Mouse (Mus musculus): ENCODE measurements at regions not wholly inside any gene's neighbourhood (a gene's known extent, or its start where the extent isn't known, plus 50 kb on each side); places are given as distances from the start of the nearest gene placed in this dataset.

- DNase-seq (ENCODE audit: low spot score in 2 of 2) = no peak
These were observed 87.4 kb upstream of the Smim23 start for GRCm38 (mm10) chr11:32911791-32912190.

GRCm38 (mm10) chr11:32908723-32909411, 84.5 kb upstream of the Smim23 start:
- no peak for DNase-seq (ENCODE audit: low spot score in 2 of 2)

- DNase-seq (ENCODE audit: low spot score in 2 of 2) = no peak
These were observed 83.3 kb upstream of the Smim23 start for GRCm38 (mm10) chr11:32907520-32908233.

GRCm38 (mm10) chr11:32903970-32904369, 79.6 kb upstream of the Smim23 start:
- no peak for DNase-seq (ENCODE audit: low spot score in 2 of 2)

- DNase-seq (ENCODE audit: low spot score in 2 of 2) = no peak
These were observed 79.0 kb upstream of the Smim23 start for GRCm38 (mm10) chr11:32903389-32903788.

GRCm38 (mm10) chr11:32902923-32903322, 78.5 kb upstream of the Smim23 start:
- DNase-seq (ENCODE audit: low spot score in 2 of 2) = no peak

- no peak for DNase-seq (ENCODE audit: low spot score in 2 of 2)
These were observed 76.0 kb upstream of the Smim23 start for GRCm38 (mm10) chr11:32900437-32900836.

- no peak for DNase-seq (ENCODE audit: low spot score in 2 of 2)
These were observed 75.3 kb upstream of the Smim23 start for GRCm38 (mm10) chr11:32899604-32900216.

- DNase-seq (ENCODE audit: low spot score in 2 of 2) = no peak
These were observed 71.0 kb upstream of the Smim23 start for GRCm38 (mm10) chr11:32895400-32895799.

- no peak for DNase-seq (ENCODE audit: low spot score in 2 of 2)
These were observed 68.9 kb upstream of the Smim23 start for GRCm38 (mm10) chr11:32893146-32893903.

GRCm38 (mm10) chr11:32892496-32892895, 68.1 kb upstream of the Smim23 start:
- no peak for DNase-seq (ENCODE audit: low spot score in 2 of 2)

- no peak for DNase-seq (ENCODE audit: low spot score in 2 of 2)
These were observed 64.8 kb upstream of the Smim23 start for GRCm38 (mm10) chr11:32889248-32889647.

GRCm38 (mm10) chr11:32884744-32885143, 60.3 kb upstream of the Smim23 start:
- no peak for DNase-seq (ENCODE audit: low spot score in 2 of 2)

GRCm38 (mm10) chr11:32883062-32883852, 58.9 kb upstream of the Smim23 start:
- DNase-seq (ENCODE audit: low spot score in 2 of 2) = no peak

GRCm38 (mm10) chr11:32878967-32879366, 54.6 kb upstream of the Smim23 start:
- no peak for DNase-seq (ENCODE audit: low spot score in 2 of 2)

All from urinary bladder, postnatal 4 days (tissue).